Mouse (Mus musculus): Measurements from ENCODE around the gene Slc46a1.

DNA sequence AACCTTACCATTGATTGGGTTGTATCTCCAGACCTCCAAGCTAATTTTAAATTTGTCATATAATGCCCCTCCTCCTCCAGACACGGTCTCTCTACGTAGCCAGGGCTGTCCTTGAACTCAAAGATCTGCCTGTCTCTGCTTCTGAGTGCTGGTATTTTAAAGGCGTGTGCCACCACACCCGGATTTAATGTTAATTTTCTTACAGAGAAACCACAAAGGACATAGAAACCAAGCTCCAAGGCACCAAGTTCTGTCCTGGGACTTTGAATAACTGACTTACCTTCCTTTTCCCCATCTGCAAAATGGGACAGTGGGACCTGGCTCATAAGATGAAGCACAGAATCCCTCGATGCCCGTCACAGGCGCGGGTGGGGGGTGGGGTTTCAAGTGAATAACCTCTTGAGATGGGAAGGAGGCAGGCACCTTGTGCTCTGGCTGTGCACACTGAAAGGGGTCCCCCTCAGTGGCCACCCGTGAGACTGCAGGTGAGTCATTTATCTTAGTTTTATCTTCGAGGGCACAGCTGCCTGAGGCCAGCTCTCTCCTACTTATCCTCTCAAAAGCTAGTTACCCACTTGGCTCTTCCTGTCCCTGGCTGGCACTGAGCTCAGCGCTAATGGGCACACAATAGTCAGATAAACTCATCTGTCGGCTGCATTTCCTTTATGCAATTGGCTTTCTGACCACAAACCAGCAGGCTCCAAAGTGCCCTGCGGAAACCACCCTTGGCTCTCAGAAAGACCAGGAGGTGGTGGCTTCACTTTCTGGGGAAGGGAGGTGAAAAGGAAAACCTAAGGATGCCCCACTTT, 44.1 kb upstream of the Slc46a1 start:
- TF ChIP-seq CTCF (IDR thresholded peaks at IDR 0.05; ENCODE audit: borderline replicate concordance, insufficient read depth, low read length) (no peak), POLR2A (IDR thresholded peaks at IDR 0.05; ENCODE audit: low read depth, low read length) (no peak)
